Mouse (Mus musculus) limb, embryonic 10.5 days (tissue): ENCODE results near the gene Gm525. TPM values are rescaled to one million over a fixed set of nuclear protein-coding genes. Genes with fewer than 3 reads are reported as not detected.
"Not testable (repeated sequence)": the region's sequence is repeated elsewhere in the genome, so short reads cannot be mapped to it uniquely, and the experiment has no call there.

ENCODE experiments used
- DNase-seq: peaks from one replicate; pipeline ENCODE4 v3.0.0-alpha.2; 2017; ENCODE audit warnings: low spot score
- H3K27ac ChIP-seq: fragments of 300-500 bp; sonication (generic); 2 replicates; pipeline ENCODE4 v1.5.1; 2016; ENCODE audit warnings: mild to moderate bottlenecking
- H3K27me3 ChIP-seq: fragments of 300-500 bp; sonication (generic); 2 replicates; pipeline ENCODE4 v1.6.1; 2016; ENCODE audit warnings: low read depth, mild to moderate bottlenecking; ENCODE audit not compliant: poor library complexity, severe bottlenecking
- H3K36me3 ChIP-seq: fragments of 300-500 bp; sonication (generic); 2 replicates; pipeline ENCODE4 v1.6.1; 2016; ENCODE audit warnings: mild to moderate bottlenecking, moderate library complexity
- H3K4me1 ChIP-seq: fragments of 300-500 bp; sonication (generic); 2 replicates; pipeline ENCODE4 v1.6.1; 2016
- H3K4me3 ChIP-seq: fragments of 300-500 bp; sonication (generic); 2 replicates; pipeline ENCODE4 v1.5.1; 2016; ENCODE audit warnings: mild to moderate bottlenecking, moderate library complexity
- H3K9me3 ChIP-seq: fragments of 300-500 bp; sonication (generic); replicated peaks from 2 replicates; pipeline ENCODE4 v1.6.1; 2016; ENCODE audit warnings: mild to moderate bottlenecking
- WGBS: fragments of 180-500 bp; shearing (Covaris S2); methylation state at CpG from one replicate; pipeline ENCODE4 v1.1.7; 2016; 5-methylcytosine and 5-hydroxymethylcytosine counted together
- polyA plus RNA-seq: library from polyadenylated mRNA; unstranded; fragments of >200 nt; fragmentation: Nextera tagmentation; extraction: Ambion mirVana; gene quantifications from 2 replicates; pipeline ENCODE4 v1.2.1, GENCODE M21; 2016

The Gm525 gene
- polyA plus RNA-seq, 1 experiment from 2014 or later: not detected

DNA sequence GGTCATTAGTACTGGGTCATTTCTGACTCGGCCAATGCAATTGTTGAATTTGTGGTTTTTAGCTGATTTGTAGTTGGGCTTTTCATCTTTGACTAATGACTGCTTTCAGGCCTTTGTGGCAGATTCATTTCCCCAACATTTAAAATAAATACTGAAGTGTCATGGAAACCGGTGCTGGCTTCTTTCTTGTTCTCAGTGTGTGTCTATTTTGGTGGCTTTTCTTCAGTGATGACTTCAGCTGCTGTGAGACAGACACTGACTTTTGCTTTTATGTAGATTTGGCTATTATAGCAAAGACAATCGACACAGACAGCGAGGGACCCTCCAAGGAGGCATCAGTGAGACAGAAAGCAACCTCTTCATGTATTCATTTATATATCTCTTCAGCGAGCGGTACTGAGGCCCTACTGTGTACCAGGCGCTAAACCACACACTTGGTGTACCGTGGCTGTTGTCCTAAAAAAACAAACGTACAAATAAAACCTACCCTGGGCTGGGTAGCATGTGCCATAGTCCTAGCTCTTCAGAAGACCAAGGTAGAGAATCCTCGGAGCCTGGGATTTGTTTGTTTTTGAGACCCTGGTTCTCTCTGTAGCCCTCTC is 12.7 kb downstream of the Gm525 start:
- Histone ChIP-seq H3K9me3 (no peaks in the 10 kb centered on the region), H3K27me3 (0 out of 2 replicates have a peak, but pooled peaks cover under 1% of the 10 kb centered on the region), H3K27ac (no peak overlapping the region), H3K4me3 (no peak overlapping the region), H3K36me3 (no peaks in the 10 kb centered on the region), H3K4me1 (no peaks in the 10 kb centered on the region)
- 83% methylated on average over 10 of the region's 10 CpGs for WGBS
- DNase-seq: no peak

DNA sequence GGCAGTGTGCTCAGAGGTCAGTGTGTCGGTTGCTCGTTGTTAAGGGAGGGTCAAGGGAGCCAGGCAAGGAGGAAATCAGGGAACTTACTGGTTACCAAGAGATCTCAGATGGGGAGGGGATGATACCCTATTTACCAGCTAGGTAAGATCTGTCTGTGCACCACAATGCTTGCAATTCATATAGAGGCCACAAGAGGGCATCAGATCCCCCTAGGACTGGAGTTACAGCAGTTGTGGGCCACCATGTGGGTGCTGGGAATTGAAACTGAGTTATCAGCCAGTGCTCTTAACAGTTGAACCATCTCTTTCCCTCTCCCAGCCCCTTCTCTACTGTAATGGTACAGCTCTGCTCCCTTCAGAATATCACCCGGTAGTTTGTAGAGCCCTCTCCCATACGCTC is 15.1 kb downstream of the Gm525 start:
- no peak for DNase-seq
- WGBS: 91% methylated on average over 4 of the region's 4 CpGs
- Histone ChIP-seq H3K27me3 (no peaks in the 10 kb centered on the region), H3K4me1 (no peaks in the 10 kb centered on the region), H3K9me3 (no peaks in the 10 kb centered on the region), H3K36me3 (no peaks in the 10 kb centered on the region), H3K27ac (no peak overlapping the region), H3K4me3 (no peak overlapping the region)

DNA sequence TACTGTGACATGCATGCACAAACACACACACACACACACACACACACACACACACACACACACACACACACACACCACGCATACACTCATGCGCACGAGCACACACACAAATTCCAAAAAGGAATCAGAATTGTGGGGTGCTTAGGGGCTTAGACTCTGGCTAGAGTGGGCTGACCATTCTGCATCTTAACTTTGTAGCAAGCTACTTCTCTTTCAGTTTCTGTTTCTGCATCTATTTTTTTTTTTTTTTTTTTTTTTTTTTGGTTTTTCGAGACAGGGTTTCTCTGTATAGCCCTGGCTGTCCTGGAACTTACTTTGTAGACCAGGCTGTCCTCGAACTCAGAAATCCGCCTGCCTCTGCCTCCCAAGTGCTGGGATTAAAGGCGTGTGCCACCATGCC is 16.7 kb downstream of the Gm525 start:
- H3K9me3 ChIP-seq, H3K4me3 ChIP-seq, H3K4me1 ChIP-seq, H3K36me3 ChIP-seq, DNase-seq, H3K27ac ChIP-seq, H3K27me3 ChIP-seq: not testable (repeated sequence)
- 92% methylated on average over 6 of the region's 7 CpGs for WGBS

DNA sequence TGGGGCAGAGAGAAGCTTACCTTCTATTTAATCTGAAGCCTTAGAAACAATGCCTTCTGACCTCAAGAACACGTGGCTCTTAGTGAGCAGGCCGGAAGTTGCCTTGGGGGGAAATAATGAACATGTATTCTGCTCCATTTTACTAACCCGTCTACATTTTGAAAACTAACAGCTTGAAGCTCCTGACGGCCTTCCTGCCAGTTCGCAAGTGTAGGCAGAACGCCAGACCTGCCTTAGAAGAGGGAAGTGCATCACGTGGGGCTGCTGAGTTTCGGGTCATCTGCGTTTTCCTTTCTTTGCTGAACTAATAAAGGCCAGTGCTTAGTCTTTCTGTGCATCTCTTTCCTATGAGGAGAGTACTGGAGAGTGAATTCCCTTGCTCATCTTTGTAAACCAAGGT is 19.1 kb downstream of the Gm525 start:
- Histone ChIP-seq H3K27me3 (no peaks in the 10 kb centered on the region), H3K36me3 (no peaks in the 10 kb centered on the region), H3K4me3 (no peak overlapping the region), H3K9me3 (no peaks in the 10 kb centered on the region), H3K4me1 (no peaks in the 10 kb centered on the region), H3K27ac (no peak overlapping the region)
- 86% methylated on average over 9 of the region's 9 CpGs for WGBS
- DNase-seq: no peak

DNA sequence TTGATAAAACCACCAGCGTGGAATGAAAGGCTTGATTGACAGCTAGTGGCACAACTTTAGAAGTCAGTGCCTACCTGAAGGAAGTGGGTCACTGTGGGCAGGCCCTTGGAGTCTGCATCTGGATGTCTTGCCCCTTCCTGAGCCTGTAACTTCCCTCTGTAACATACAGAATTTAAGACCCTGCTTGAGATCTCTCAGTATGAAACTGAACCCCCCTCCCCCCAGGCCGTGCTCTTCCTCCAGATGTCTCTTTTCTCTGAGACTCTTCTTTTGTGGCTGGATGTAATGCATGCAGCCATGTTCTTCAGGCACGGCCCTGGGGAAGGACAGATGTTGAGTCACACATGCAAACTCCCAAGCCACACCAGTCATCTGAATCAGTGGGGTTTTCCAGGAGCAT is 21.7 kb downstream of the Gm525 start:
- no peak for DNase-seq
- no peaks in the 10 kb centered on the region for H3K36me3 ChIP-seq
- H3K27ac ChIP-seq: no peak overlapping the region
- WGBS: 76% methylated on average over 3 of the region's 3 CpGs
- H3K4me1 ChIP-seq: no peaks in the 10 kb centered on the region
- H3K9me3 ChIP-seq: no peaks in the 10 kb centered on the region
- no peaks in the 10 kb centered on the region for H3K27me3 ChIP-seq
- no peak overlapping the region for H3K4me3 ChIP-seq

DNA sequence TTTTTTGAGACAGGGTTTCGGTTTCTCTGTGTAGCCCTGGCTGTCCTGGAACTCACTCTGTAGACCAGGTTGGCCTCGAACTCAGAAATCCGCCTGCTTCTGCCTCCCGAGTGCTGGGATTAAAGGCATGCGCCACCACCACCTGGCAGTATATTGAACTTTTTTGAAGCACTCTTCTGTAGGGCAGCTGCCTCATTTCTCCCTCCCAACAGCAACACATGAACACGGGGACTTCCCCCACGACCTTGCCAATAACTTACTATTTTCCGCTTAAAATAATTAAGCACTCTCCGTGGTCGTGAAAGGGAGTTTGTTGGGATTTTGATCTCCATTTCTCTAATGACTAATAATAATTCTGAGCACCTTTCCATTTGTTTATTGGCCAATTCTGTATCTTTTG is 23.7 kb downstream of the Gm525 start:
- WGBS: 92% methylated on average over 10 of the region's 10 CpGs
- H3K27me3 ChIP-seq, H3K9me3 ChIP-seq: not testable (repeated sequence)

DNA sequence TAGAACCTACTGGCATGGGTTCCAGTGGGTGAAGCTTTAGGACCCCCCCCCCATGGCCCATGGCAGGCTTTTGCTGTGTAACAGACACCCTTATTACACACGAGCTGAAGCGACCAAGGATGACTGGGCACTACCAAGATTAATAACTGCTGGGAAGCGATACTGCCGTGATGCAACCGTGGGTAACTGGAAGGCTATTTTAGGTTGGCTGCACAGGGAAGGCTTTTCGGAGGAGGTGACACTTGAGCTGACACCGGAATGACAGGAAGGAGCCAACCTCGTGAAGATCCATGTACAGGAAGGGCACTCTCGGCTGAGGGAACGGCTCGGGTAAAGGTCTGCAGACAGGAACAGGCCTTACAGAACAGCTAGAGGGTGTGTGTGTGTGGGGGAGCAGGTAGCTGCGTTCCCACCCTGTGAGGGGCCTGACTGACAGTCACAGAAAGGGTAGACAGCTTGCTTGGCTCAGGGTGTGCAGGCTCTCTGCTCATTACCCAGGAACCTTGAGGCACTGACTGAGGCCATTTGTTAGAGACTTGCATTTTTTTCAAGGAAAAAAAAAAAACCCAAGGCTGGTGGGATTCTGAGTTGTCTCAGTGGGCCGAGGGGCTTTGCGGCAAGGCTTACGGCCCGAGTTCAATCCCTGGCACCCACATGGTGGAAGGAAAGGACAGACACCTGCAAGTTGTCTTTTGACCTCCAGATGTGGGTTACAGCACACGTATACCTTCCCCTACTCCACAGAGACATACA is 24.6 kb downstream of the Gm525 start:
- peaks cover 5% of the 10 kb centered on the region; the same call in 1 of the 2 replicates for H3K4me1 ChIP-seq
- WGBS: 87% methylated on average over 17 of the region's 17 CpGs
- H3K27ac ChIP-seq: no peak overlapping the region
- no peak for DNase-seq
- no peaks in the 10 kb centered on the region for H3K36me3 ChIP-seq
- H3K9me3 ChIP-seq: no peaks in the 10 kb centered on the region
- H3K4me3 ChIP-seq: no peak overlapping the region
- 0 out of 2 replicates have a peak, but pooled peaks cover 6% of the 10 kb centered on the region for H3K27me3 ChIP-seq

More for the DNA sequence above, 23.7 kb downstream of the Gm525 start:
- not testable (repeated sequence) for H3K4me3 ChIP-seq, H3K4me1 ChIP-seq, DNase-seq, H3K36me3 ChIP-seq, H3K27ac ChIP-seq

DNA sequence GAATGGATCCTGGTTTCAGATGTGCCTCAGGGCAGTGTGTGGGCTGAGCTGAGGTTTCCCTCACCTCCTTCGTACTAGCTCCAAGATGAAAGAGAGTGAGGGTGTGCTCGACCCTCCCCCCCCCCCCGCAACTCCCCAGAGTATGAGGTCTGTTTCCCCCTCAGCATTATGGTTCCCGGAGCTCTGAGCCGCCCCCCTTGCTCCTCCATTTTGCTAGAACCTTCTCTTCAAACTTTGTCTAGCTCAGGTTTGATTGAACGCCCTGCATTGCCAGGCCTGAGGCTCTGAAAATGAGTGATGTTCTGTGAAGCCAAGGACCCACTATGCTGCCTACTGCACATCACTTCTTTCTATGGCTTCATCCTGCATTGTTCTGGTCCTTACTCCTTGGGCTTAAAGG is 25.3 kb downstream of the Gm525 start:
- Histone ChIP-seq H3K4me3 (no peak overlapping the region), H3K36me3 (no peaks in the 10 kb centered on the region), H3K27me3 (0 out of 2 replicates have a peak, but pooled peaks cover 6% of the 10 kb centered on the region), H3K27ac (no peak overlapping the region), H3K9me3 (no peaks in the 10 kb centered on the region), H3K4me1 (peaks cover 5% of the 10 kb centered on the region; the same call in 1 of the 2 replicates)
- WGBS: 70% methylated on average over 6 of the region's 6 CpGs
- DNase-seq: no peak

- Histone ChIP-seq H3K36me3 (no peaks in the 10 kb centered on the region), H3K9me3 (no peaks in the 10 kb centered on the region), H3K4me1 (peaks cover 5% of the 10 kb centered on the region; the same call in 1 of the 2 replicates), H3K4me3 (no peak overlapping the region), H3K27me3 (0 out of 2 replicates have a peak, but pooled peaks cover 6% of the 10 kb centered on the region), H3K27ac (no peak overlapping the region)
- 3% methylated on average over 9 of the region's 9 CpGs for WGBS
- peak; percentile 89 for DNase-seq
Observed at GRCm38 (mm10) chr11:89100403-89100802, 26.8 kb downstream of the Gm525 start.

DNA sequence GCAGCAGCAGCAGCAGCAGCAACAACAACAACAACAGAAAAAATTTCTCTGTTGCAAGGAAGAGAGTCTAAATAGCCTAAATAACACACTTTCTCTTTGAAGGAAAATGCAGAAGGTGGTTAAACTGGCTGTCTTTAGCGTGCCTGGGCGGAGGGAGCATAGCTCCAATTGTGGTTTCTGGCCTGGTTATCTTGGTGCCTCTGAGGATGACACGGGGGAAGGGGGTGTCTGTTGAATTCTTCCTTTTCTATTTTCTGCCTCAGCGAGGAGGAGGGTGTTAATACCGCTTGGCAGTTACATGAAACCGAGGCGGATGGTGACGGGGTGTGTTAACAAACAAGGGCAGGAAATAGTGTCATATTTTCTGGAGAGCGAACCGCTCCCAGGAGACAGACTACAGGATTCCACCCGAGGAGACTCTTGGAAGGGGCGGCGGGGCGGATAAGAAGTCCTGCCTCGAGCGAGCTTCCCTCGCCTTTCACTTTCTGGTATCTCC is 27.2 kb downstream of the Gm525 start:
- H3K9me3 ChIP-seq: no peaks in the 10 kb centered on the region
- no peak for DNase-seq
- H3K27me3 ChIP-seq: 0 out of 2 replicates have a peak, but pooled peaks cover 6% of the 10 kb centered on the region
- no peaks in the 10 kb centered on the region for H3K36me3 ChIP-seq
- H3K4me3 ChIP-seq: no peak overlapping the region; the same call in 1 of the 2 replicates
- 54% methylated on average over 17 of the region's 17 CpGs for WGBS
- no peak overlapping the region for H3K27ac ChIP-seq
- peaks cover 5% of the 10 kb centered on the region; the same call in 1 of the 2 replicates for H3K4me1 ChIP-seq

GRCm38 (mm10) chr11:89103166-89103565 is 29.5 kb downstream of the Gm525 start:
- no peaks in the 10 kb centered on the region for H3K36me3 ChIP-seq
- no peak overlapping the region for H3K4me3 ChIP-seq
- DNase-seq: no peak
- H3K27ac ChIP-seq: no peak overlapping the region
- peaks cover 10% of the 10 kb centered on the region; the same call in 1 of the 2 replicates for H3K4me1 ChIP-seq
- 91% methylated on average over 14 of the region's 14 CpGs for WGBS
- H3K27me3 ChIP-seq: 0 out of 2 replicates have a peak, but pooled peaks cover 6% of the 10 kb centered on the region
- H3K9me3 ChIP-seq: no peaks in the 10 kb centered on the region

DNA sequence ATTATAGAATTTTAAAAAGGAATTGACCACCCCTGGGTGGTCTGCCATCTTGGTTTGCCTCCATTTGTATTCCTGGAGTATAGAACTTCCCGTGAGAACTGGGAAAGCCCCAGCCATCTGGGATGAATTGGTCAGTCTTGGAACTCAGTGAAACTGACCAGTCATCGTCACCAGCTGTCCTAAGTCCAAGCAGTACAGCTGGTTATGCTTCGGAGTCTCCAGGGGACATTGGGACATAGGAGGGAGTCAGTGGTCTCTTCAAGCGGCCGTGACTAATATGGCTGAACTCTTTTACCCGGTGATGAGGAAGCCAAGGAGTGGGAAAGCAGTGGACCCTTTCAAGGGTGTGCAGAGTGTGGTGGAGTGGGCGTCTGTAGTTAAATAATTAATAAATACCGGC is 31.6 kb downstream of the Gm525 start:
- Histone ChIP-seq H3K4me1 (peaks cover 10% of the 10 kb centered on the region; the same call in 1 of the 2 replicates), H3K4me3 (no peak overlapping the region), H3K27me3 (peaks cover 6% of the 10 kb centered on the region; the same call in 1 of the 2 replicates), H3K9me3 (no peaks in the 10 kb centered on the region), H3K27ac (no peak overlapping the region), H3K36me3 (no peaks in the 10 kb centered on the region)
- DNase-seq: no peak
- 93% methylated on average over 8 of the region's 8 CpGs for WGBS

DNA sequence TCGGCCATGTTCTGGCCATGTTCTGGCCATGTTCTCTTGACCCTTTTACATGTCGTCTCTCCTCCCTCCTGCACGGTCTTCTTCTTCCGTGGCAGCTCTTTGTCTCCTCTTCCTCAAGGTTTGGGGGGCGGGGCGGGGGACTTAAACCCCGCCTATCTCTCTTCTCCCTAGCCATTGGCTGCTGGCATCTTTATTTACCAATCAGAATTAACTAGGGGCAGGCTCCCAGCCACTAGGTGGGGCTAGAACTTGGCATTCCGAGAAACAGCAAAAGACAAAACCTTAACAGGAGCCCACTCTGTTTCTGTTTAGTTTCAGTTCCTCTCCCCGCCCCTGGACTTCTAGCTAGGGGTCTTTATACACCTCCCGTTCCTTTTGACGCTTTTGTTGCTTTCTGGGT is 32.2 kb downstream of the Gm525 start:
- H3K27ac ChIP-seq: no peak overlapping the region
- no peaks in the 10 kb centered on the region for H3K9me3 ChIP-seq
- no peak overlapping the region for H3K4me3 ChIP-seq
- peaks cover 8% of the 10 kb centered on the region; the same call in 1 of the 2 replicates for H3K4me1 ChIP-seq
- H3K27me3 ChIP-seq: peaks cover 6% of the 10 kb centered on the region; the same call in 1 of the 2 replicates
- no peak for DNase-seq
- H3K36me3 ChIP-seq: no peaks in the 10 kb centered on the region
- 89% methylated on average over 11 of the region's 11 CpGs for WGBS
